Mouse (Mus musculus) retina, postnatal 1 day (tissue): ENCODE data around the gene Osbpl10.
"Not testable (repeated sequence)": the region's sequence is repeated elsewhere in the genome, so short reads cannot be mapped to it uniquely, and the experiment has no call there.

Experiments
- DNase-seq: peaks from one replicate; pipeline ENCODE4 v3.0.0-alpha.2; 2012

Gene Osbpl10

DNA sequence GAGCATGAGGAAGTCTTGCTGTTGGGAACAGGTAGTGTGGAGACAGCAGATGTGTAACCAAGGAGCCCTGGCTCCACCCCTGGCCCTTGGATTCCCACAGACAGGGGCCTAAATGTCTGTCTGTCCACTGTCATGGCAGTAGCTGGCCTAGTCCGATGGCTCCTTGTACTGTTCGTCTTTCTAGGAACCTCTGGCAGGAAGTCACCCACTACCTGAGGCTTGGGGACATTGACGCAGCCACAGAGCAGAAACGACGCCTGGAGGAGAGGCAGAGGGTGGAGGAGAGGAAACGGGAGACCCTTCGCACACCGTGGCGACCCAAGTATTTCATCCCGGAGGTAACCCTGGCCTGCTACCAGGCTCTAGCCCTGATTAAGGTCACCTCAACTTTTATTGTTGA is 251.3 kb downstream of the Osbpl10 start:
- DNase-seq = no peak

DNA sequence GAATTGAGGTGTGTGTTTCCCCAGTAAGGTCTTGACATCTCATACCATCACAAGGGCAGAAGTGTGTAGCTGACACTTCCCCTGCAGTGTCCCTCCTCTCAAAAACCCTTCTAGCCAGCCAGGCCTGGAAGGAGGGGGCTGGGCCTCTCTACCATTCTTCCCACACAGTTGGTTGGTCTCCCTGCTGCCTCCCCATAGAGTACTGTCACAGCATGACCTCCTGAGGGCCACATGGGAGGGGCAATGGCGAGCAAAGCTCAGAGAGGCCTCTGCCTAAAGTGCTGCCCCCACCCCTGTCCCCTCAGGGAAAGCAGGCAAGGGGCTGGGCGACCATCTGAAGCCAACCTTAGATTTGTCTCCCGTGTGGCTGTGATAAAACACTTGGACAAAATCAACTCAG is 251.8 kb downstream of the Osbpl10 start:
- DNase-seq = no peak

DNA sequence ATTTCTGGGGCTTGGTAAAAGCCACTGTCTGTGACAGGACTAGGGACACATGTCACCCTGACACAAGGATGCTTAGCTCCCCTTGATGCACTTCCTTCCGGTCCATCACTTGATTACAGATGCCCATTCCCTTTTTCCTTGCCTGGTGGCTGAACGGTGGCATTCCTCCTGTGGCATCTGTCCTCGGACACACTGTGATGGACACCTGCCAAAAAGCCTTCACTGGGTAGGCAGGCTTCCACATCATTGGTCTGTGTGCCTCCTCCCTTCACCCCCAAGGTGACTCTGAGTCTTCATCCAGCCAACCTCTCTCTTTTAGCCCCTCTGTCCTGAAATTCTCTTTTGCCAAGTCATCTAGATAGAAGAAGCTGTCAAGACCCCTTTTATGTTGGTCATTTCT is 253.1 kb downstream of the Osbpl10 start:
- DNase-seq = no peak

DNA sequence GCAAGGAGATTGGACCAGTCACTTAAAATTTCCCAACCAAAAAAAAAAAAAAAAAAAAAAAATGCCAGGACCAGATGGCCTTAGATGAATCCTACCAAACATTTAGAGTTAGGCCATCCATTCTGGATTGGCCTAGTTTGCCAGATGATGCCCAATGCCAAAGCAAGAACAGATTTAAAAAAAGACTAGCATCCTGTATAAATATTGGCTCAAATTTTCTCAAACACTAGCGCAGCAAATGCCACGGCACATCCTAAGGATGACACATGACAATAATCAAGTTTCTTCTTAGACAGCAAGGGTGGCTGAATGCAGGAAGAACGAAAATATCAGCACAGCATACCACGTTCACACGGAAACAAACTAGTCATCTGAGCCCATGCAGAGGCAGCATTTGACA is 255.4 kb downstream of the Osbpl10 start:
- no peak for DNase-seq

DNA sequence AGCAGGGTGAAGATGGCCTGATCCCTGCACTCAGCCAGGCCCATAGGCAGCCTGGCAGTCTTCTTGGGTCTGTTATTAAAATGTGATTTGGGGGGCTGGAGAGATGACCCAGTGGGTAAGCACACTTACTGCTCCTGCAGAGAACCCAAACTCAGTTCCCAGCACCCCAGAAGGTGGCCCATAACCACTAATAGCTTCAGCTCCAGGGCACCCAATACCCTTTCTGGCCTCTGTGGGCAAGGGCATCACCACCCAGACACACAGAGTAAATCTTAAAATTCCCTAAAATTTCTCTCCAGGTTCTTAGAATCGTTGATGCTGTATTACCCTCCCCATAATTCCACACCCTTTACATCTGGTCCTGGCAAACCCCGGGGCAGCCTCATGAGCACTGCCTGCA is 256.2 kb downstream of the Osbpl10 start:
- DNase-seq = no peak

DNA sequence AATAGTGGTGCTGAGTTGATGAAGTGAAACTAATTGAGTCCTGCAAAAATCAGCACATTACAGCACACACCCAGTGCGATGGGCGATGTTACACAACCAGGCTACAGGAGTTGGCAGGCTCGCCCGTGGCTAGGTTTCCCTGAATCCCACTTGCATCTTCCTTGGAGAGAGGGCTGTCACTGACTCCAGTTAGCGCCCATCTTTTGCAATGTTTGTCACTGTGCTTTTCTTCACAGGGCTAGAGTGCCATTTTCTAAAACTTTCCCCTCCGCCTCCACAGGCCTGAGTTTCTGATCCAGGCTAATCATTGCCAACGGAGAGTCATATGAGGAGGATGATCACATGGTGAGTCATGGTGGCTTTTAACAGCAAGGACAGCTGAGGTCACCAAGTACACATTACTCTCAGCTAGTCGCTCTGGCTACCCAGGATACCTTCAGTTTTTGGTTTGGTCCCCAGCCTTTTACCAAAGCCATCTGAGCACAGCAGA is 258.0 kb downstream of the Osbpl10 start:
- DNase-seq = no peak

DNA sequence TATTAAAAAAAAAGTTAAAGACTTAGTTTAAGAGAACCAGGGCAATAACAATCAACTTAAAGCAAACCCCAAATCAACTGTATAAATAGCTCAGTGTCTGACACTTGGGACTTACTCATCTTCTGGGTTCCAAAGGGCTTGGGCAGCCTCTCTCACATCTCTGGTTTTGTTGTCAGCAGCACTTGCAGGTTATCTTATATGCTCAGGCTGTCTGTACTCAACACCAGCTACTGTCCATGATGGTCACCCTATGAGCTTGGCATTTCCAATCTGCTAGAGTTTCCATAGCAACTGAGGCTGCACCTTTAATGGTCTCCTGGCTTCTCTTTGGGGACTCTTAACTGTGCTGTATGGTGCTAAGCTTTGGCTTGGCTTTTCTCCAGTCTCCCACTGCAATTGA is 259.6 kb downstream of the Osbpl10 start:
- no peak for DNase-seq

DNA sequence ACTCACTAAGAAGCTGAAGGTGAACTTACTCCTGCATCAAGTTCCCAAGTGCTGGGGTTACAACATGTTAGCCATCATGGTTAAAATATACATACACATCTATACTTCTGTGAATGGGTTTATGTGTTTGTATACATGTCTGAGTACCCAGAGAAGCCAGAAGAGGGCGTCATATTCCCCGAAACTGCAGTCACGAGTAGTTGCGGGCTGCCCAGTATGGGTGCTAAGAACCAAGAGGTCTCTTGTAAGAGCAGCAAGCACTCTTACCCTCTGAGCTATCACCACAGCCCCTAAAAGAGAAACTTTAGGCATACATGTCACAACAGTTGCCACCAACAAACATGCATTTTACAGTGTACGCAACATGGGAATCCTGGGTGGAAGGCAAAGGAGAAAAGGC is 261.5 kb downstream of the Osbpl10 start:
- no peak for DNase-seq

DNA sequence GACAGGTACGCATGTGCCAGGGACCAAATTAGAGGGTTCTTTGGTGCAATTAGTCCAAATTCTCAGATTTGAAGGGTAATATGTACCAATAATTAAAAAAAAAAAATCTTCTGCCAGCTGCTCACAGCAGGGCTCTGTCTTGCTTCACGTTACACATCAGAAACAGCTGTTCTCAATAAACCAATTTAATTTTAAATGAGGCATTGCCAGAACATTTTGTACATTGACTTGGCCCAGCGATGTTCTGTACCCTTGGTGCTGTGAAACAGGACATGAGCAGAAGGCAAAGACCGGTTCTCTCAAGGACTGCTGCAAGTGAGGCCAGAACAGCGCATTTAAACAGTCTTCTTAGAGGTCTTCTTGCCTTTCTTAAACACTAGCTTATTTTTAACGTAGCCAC is 265.3 kb downstream of the Osbpl10 start:
- no peak for DNase-seq

DNA sequence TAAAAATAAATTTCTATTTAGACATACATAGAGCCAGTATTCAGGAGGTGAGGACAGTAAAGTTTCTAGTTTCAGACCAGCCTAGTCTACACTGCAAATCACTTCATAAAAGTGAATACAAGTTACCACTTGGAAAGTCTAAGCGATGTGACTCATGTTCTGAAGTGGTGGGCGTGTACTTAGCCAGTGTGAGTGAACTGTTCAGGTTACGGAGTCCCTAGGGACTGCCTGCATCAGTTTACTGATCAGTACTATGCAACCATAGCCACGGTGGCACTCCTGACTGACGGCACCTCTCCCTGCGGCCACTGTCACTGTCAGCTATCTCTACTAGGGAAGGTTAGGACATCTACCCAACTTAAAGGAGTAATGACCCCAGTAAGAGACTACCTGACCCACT is 266.7 kb downstream of the Osbpl10 start:
- no peak for DNase-seq

DNA sequence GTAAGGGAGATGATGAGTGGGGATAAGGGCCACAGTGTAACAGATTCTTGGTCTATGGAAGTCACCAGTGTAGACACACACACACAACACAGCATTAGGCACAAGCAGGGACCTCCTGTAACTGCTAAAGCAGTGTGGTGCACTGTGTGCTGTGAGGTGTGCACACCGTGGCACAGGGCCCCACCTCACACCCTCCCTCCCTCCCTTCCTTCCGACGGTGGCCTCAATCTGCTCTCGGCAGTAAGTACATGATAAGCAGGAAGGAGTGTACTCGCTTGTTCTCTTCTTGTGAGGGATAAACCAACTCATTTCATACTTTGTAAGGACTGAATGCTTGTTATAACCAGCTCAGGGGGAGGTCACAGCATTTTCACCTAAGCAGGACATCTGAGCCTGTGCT is 270.8 kb downstream of the Osbpl10 start:
- DNase-seq = no peak

DNA sequence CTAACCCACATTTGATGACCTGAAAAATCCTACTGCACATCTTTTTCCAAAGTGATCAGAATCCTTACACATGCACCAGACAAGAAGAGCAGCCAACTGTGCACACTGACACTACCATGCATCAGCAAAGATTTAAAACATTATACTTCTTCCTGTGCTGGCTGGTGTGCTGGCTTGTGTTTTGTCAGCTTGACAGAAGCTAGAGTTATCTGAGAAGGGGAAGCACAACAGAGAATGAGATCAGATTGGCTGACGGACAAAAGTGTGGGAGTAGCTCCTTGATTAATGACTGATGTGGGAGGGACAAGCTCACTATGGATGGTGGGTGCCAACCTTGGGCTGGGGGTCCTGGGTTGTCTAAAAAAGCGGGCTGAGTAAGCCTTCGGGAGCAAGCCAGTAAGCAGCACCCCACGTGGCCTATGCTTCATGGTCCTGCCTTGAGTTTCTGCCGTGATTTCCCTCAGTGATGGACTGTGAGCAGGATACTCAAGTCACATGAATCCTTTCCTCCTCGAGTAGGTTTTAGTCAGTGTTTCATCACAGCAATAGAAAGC is 279.4 kb downstream of the Osbpl10 start:
- DNase-seq = no peak

DNA sequence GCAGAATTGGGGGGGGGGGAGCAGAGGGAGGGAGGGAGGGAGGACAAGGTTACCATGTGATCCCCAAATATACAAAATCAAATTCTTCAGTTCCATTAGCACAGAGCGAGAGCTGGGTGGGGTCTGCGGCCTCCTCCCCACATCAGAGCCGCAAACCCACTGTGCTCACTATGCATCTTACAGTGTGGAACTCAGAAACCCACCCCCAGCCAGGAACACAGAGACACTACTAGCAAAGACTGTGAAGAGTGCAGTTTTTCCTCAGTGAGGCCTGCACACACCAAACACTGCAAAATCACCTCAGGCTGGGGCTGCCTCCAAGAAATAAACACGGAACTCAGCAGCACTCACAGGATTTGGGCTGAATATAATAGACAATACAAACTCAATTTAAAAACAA is 281.5 kb downstream of the Osbpl10 start:
- DNase-seq = no peak

DNA sequence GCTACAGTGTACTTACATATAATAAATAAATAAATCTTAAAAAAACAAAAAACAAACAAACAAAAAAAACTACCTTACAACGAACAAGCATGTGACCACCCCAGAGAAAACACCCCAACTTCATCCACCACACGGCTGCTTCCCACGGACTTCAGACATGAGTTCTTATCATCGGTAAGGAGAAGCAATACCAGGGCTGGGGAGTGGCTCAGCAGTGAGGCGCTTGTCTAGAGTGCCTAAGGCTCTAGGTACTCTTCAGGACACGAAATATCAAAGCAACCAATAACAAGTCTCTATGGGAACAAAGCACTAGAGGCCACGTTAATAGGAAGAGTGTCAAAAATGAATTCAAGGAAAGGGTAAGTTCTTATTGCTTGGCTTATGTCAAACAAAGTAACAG is 282.1 kb downstream of the Osbpl10 start:
- DNase-seq = no peak

DNA sequence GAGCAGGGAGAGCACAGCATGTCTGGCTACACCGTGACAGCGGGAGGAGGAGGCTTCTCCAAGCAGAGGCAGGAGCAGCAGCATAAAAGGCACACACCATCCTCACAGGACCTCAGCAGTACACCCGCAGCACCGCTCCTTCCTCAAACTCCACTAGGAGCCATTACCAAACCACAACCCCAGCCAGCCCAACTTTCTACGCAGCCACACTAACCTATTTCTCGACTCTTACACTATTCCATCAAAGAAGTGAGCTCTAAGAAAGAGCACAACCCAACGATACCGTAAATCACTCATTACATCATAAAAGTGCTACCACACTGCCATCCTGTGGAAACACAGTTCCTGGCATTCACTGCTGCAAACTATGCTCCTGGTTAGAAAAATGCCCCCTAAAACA is 283.1 kb downstream of the Osbpl10 start:
- peak; percentile 36 for DNase-seq

DNA sequence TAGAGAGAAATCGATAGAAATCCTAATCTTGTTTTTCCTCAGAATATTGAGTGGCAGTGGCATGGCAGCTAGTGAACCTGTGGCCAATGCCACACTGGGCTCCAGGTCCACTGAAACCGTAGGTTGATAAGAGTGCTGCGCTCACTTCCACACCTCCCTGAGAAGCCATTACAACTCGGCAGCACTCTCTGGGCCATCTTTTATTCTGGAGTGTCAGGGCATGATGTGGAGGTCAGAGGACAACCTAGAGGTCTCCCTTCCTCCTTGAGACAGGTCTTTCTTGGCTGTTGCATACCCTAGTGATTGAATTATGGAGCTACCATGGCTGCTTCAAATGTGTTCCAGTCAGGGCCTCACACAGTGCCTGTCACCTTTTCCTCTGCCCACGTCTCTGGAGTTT is 283.5 kb downstream of the Osbpl10 start:
- DNase-seq = no peak

DNA sequence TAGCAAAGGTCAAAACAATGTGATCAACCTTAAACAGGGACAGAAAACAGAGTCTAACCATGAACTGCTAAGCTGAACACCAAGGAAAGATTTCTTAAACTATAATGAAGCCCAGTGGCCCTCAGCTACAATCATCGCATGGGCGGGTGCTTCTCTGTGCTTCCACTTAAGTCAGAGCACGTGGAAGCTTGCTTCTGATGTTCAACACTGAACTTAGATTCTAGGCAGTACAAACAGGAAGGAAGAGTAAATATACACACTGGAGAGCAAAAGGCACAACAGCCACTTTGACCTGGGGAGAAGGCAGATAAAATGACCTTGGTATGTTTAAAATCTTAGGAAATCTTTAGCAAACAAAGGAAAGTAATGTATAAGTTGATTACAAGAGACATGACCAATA is 293.2 kb downstream of the Osbpl10 start:
- DNase-seq = no peak

DNA sequence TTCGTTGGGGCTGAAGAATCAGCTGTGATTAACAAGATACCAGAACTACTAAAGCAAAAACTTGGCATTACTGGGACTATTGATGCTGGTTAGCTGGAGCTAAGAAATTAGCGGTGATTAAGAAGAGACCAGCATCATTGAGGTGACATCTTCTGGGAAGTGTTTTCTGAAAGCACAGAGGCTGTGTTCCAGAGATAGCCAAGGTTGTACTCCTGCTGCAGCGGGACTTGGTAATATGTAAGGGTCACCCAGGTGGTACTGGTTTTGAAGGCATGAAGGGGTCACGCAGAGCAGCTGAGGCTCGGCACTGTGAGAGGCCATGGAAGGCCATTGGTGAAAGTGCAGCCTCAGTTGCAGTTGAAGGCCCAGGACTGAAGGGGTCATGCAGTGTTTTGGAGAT is 294.1 kb downstream of the Osbpl10 start:
- not testable (repeated sequence) for DNase-seq

DNA sequence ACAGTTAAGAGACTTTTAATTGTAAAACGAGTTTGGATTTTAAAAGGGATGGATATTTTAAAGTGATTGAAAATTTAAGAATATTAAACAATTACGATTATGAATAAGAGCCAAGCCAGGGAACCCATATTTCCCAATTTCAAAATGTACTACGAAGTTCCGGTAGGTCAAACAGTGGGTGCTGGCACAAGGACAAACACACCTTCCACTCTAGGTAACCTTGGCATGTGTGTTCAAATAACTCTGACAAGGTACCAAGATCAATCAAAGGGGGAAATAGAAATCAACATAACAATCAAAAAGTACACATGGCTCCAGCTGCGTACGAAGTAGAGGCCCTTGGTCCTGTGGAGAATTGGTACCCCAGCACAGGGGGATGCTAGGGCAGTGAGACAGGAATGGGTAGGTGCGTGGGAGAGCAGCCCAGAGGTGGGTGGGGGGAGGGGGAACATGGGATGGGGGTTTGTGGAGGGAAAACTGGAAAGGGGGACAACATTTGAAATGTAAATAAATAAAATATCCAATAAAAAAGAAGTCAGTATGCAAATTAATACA is 294.8 kb downstream of the Osbpl10 start:
- DNase-seq = no peak

DNA sequence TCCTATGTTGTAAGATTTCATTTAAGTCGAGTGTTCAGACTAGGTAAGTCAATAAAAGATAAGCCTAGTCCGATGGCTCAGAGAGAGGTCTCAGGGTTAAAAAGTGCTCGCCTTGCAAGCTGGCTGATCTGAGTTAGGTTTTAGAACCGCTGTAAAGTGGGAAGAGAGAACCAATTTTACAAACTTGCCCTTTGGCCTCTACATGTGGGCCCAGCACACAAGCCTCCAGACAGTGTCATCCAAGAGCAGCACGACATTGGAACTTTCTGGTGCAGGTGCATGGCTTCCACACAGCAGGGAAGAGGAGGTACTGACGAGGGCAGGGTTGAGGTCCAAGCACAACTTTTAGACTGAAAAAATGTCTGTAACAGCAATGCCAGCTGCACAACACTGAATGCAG is 296.4 kb downstream of the Osbpl10 start:
- DNase-seq = no peak

DNA sequence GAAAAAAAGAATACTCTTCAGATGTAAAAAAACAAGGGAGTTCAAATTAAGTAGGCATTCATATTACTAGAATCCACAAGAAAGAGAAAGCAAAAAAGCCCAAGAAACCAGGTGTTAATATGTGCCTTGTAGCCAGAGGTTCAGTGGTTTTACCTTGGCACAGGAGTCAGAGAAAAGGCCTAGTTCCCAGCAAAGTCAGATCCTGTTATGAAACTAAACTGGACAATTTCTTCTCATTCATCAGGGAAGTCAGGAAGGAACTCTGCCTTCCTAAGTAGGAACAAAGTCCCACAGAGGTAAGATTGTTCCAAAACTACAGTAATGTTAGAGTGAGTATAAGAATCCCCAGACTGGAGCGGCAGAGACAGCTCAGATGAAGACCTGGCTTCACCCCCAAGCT is 300.3 kb downstream of the Osbpl10 start:
- DNase-seq = no peak
